Mouse (Mus musculus) adrenal gland, adult (tissue): ENCODE measurements around the gene Dock8.

ENCODE experiments used
- DNase-seq, 2 experiments: peaks; one replicate each; pipeline ENCODE4 v3.0.0; 2022 to 2023; ENCODE audit warnings: low spot score in 1 of 2; ENCODE audit not compliant: inconsistent age in 2 of 2

Gene Dock8

DNA sequence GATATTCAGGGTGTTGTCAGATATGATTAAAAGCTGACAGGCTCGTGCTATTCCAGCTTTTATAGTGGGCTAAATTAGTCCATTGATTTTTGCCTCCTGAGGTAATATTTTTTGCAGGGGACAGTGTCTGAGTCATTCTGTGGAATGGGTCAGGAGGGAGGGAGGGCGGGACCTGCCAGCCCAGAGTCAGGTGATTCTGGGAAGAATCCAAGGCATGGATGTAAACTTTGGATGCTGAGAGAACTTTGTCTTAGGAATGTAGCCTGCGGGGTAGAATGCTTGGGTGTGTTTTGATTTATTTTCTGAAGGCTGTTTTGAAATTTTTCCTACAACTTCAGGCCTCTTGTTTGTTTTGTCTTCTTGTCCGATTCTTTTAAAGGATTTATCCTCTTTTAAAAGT lies 244.2 kb downstream of the Dock8 start:
- DNase-seq, result no peak

- DNase-seq, result no peak
Observed at GRCm38 (mm10) chr19:25246062-25246461, 246.7 kb downstream of the Dock8 start.

- DNase-seq, result no peak
Observed at GRCm38 (mm10) chr19:25247858-25248552, 248.7 kb downstream of the Dock8 start.

- no peak for DNase-seq
Observed at GRCm38 (mm10) chr19:25249230-25249629, 249.9 kb downstream of the Dock8 start.

GRCm38 (mm10) chr19:25251610-25252140 lies 252.3 kb downstream of the Dock8 start:
- no peak for DNase-seq
